Mouse (Mus musculus) erythroblast, embryonic 14.5 days (primary cell): Measurements from ENCODE around the gene Wdfy3. TPM values are rescaled to one million over a fixed set of nuclear protein-coding genes. Genes with fewer than 3 reads are reported as not detected.

Experiments used
- H3K27me3 ChIP-seq: 2 replicates; pipeline ENCODE4 v1.6.1; 2012; ENCODE audit warnings: inconsistent platforms; ENCODE audit not compliant: control insufficient read depth
- H3K36me3 ChIP-seq: 2 replicates; pipeline ENCODE4 v1.6.1; 2012; ENCODE audit warnings: mild to moderate bottlenecking, inconsistent platforms; ENCODE audit not compliant: control insufficient read depth
- H3K4me1 ChIP-seq: 2 replicates; pipeline ENCODE4 v1.6.1; 2012; ENCODE audit warnings: inconsistent platforms; ENCODE audit not compliant: control insufficient read depth
- H3K4me3 ChIP-seq: replicated peaks from 2 replicates; pipeline ENCODE3; 2012; ENCODE audit warnings: moderate library complexity, mild to moderate bottlenecking, inconsistent platforms
- H3K9me3 ChIP-seq: 2 replicates; pipeline ENCODE4 v1.6.1; 2012; ENCODE audit warnings: low read length, inconsistent platforms, mixed read lengths; ENCODE audit not compliant: control insufficient read depth
- GATA1 ChIP-seq: IDR thresholded peaks from 2 replicates; pipeline ENCODE4 v1.6.1; 2012; ENCODE audit warnings: low read length, inconsistent platforms, mixed read lengths
- TAL1 ChIP-seq: IDR thresholded peaks from 3 replicates; pipeline ENCODE4 v1.6.1; 2012; ENCODE audit warnings: low read length, inconsistent platforms, mixed read lengths
- polyA plus RNA-seq: library from polyadenylated mRNA; stranded (reverse); fragments of >175 nt; gene quantifications from 2 replicates; pipeline ENCODE4 v1.2.3, GENCODE M21; 2012

The Wdfy3 gene
- polyA plus RNA-seq, 1 experiment = 0.18 TPM

DNA sequence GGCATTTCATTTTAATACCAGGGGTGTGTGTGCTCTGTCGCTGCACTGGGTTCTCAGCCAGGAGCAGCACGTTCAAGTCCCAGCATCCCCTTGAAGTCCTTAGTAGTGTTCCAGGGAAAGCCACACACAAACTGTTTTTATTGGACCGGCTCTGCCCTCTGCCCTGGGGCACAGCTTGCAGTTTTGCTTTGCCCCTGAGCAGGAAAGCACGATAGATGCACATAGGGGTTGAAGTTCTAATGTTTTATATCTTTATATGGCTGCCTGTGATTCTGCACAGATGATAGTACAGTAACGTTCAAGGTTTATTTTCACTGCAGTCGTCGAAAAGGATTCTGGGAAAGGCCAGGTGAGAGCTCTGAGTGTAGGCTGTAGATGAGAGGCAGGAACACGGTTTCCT, 239.5 kb downstream of the Wdfy3 start:
- Histone ChIP-seq H3K4me1 (peaks cover 17% of the 10 kb centered on the region), H3K9me3 (no peaks in the 10 kb centered on the region)
- TF ChIP-seq TAL1 (no peak), GATA1 (no peak)

GRCm38 (mm10) chr5:101828932-101829331, 240.8 kb downstream of the Wdfy3 start:
- Histone ChIP-seq H3K9me3 (no peaks in the 10 kb centered on the region), H3K4me1 (peaks cover 17% of the 10 kb centered on the region)
- no peak for TF ChIP-seq GATA1
- no peak for TF ChIP-seq TAL1

More for the DNA sequence above, 239.5 kb downstream of the Wdfy3 start:
- Histone ChIP-seq H3K27me3 (peaks cover 12% of the 10 kb centered on the region), H3K4me3 (no peak overlapping the region), H3K36me3 (peaks cover 13% of the 10 kb centered on the region)

DNA sequence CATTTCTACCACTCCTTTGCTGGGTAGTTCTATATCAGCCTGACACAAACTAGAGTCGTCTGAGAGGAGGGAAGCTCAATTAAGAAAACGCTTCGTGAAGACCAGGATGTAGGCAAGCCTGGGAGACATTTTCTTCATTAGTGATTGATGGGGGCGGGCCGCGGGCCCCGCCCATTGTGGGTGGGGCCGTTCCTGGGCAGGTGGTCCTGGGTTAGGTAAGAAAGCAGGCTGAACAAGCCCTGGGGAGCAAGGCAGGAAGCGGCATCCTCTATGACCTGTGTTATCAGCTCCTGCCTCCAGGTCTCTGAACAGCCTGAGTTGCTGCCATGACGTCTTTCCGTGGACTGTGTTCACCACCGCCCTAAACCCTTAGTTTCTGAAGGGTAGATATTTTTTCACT, 242.2 kb downstream of the Wdfy3 start:
- peaks cover 19% of the 10 kb centered on the region for H3K27me3 ChIP-seq

More at GRCm38 (mm10) chr5:101828932-101829331, 240.8 kb downstream of the Wdfy3 start:
- H3K36me3 ChIP-seq = peaks cover 6% of the 10 kb centered on the region
- no peak overlapping the region for H3K4me3 ChIP-seq
- peaks cover 17% of the 10 kb centered on the region for H3K27me3 ChIP-seq

DNA sequence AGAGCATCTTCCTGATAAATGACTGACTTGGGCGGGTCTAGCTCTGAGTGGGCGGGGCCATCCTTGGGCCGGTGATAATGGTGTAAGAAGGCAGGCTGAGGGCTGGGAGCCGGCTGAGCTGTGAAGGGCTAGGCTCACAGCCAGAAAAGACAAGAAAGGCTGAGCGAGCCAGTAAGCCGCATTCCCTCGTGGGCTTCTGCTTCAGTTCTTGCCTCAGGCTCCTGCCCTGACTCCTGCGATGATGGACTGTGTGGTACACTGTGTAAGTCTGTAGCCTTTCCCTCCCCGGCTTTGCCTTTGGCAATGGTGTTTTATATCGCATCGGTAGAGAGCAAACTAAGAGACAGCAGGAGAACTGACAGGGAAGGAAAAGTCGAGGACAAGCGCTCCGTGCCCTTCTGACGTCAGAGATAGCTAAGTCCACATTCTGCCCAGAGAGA, 243.2 kb downstream of the Wdfy3 start:
- no peaks in the 10 kb centered on the region for H3K9me3 ChIP-seq
- TF ChIP-seq TAL1 (no peak), GATA1 (no peak)
- peaks cover 19% of the 10 kb centered on the region for H3K27me3 ChIP-seq
- peak overlapping the region; percentile 40 for H3K4me3 ChIP-seq
- H3K4me1 ChIP-seq = peaks cover 17% of the 10 kb centered on the region
- H3K36me3 ChIP-seq = no peaks in the 10 kb centered on the region

More for the DNA sequence above, 242.2 kb downstream of the Wdfy3 start:
- Histone ChIP-seq H3K36me3 (no peaks in the 10 kb centered on the region; the same call in 1 of the 2 replicates), H3K4me3 (no peak overlapping the region), H3K9me3 (no peaks in the 10 kb centered on the region), H3K4me1 (peaks cover 17% of the 10 kb centered on the region)
- no peak for TF ChIP-seq TAL1
- no peak for TF ChIP-seq GATA1

DNA sequence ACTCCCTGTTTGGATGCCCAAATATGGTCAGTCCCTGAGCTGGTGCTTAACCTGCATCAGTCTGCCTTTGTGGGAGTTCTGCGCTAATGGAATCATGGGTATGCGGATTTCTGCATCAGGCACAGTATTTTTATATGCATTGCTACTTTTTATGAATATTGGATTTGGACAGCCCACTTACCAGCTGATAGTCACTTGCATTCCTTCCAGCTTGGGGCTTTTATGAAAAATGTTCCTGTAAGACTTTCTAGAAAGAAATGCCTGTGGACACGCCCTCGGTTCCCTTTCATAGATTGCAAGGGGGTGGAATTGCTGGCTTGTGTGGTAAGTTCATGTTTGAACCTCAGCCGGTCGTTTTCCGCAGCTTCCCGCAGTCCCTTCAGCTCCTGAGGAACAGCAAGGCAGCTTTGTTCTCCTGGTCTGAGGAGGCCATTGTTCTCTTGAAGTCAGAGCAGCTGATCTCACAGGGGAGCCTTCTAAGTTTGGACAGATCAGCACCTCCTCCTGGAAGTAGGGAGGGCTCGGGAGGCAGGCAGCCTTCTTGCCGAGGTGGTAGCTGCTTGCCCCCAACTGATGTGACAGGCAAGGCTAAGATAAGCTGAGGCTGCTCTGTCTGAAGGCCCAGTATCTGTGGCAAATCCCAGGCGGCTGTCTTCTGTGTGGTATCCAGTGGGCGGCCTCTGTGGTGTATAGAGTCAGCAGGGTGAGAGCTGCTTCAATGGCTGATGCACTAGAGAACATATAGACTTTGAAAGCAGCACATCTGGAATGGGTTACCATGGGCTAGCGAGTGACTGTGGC, 244.4 kb downstream of the Wdfy3 start:
- no peaks in the 10 kb centered on the region for H3K9me3 ChIP-seq
- no peak for TF ChIP-seq GATA1
- TF ChIP-seq TAL1 = no peak
- H3K4me3 ChIP-seq = no peak overlapping the region
- peaks cover 17% of the 10 kb centered on the region for H3K4me1 ChIP-seq
- H3K36me3 ChIP-seq = no peaks in the 10 kb centered on the region
- peaks cover 21% of the 10 kb centered on the region for H3K27me3 ChIP-seq

DNA sequence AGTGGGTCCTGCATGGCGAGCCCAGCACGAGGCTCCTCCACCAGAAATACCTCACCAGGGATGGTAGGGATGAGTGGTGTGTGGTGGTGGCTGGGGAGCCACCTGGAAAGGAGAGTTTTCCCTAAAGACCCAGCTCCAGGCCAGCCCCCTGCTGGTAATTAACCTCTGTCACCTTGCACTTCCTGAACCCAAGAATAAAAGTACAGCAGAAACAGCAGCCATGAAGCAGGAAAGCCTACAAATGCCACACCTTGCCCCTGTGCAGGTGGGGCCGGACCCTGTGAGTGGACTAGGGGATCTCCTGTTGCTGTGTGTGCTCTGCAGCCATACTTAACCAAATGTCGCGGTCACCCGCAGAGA, 247.4 kb downstream of the Wdfy3 start:
- Histone ChIP-seq H3K9me3 (no peaks in the 10 kb centered on the region), H3K36me3 (no peaks in the 10 kb centered on the region), H3K4me1 (peaks cover 17% of the 10 kb centered on the region), H3K4me3 (no peak overlapping the region), H3K27me3 (peaks cover 28% of the 10 kb centered on the region)
- TF ChIP-seq TAL1 (no peak), GATA1 (no peak)

DNA sequence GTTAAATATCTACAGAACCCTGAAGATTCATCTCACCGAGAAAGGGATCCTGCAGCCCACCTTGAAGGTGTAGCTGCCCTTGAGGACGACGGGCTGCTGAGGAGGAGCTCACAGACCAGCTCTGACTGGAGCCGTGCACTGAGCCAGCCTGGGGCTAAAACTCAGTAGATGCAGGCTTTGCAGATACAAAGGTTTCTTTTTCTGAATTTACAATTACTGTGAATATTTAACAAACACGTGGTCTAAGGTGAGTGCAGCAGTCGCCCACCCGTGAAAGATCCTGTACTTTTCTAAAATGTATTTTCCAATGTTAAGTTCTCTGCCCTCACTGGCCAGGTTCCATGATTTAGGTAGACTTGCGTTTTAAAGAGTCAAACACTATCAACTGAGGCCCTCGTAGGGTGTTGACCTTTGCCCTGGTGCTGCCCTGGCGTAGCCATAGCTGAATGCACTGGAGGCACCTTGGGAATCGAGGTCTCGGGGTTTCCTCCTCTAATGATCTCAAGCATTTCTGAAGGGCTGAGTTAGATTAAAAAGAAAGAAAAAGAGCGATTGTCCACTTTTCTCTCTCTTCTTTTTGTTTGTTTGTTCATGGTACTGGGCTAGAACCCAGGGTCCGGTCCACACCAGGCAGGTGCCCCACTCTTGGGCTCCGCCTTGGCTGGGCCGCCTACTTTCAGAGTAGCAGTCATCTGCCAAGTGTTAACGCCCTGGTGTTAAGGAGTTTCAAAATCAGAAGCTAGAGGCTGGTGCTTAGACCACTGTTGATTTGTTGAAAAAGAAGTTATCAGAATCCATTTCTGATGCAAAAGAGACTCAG, 248.0 kb downstream of the Wdfy3 start:
- H3K4me3 ChIP-seq = no peak overlapping the region
- H3K4me1 ChIP-seq = peaks cover 11% of the 10 kb centered on the region
- H3K27me3 ChIP-seq = peaks cover 25% of the 10 kb centered on the region
- H3K9me3 ChIP-seq = no peaks in the 10 kb centered on the region
- no peaks in the 10 kb centered on the region for H3K36me3 ChIP-seq
- TF ChIP-seq GATA1 = no peak
- TF ChIP-seq TAL1 = no peak

- TF ChIP-seq TAL1 (no peak), GATA1 (no peak)
- peaks cover 4% of the 10 kb centered on the region for H3K4me1 ChIP-seq
- peaks cover 21% of the 10 kb centered on the region for H3K27me3 ChIP-seq
- no peaks in the 10 kb centered on the region for H3K9me3 ChIP-seq
- H3K4me3 ChIP-seq = no peak overlapping the region
- no peaks in the 10 kb centered on the region for H3K36me3 ChIP-seq
Observed at GRCm38 (mm10) chr5:101821052-101821451, 248.7 kb downstream of the Wdfy3 start.

- Histone ChIP-seq H3K9me3 (no peaks in the 10 kb centered on the region), H3K4me1 (no peaks in the 10 kb centered on the region), H3K36me3 (no peaks in the 10 kb centered on the region), H3K4me3 (no peak overlapping the region), H3K27me3 (peaks cover 15% of the 10 kb centered on the region)
- TF ChIP-seq GATA1 (no peak), TAL1 (no peak)
Observed at GRCm38 (mm10) chr5:101819844-101820243, 249.9 kb downstream of the Wdfy3 start.
